Mouse (Mus musculus): ENCODE measurements around the gene Tmem132a. TPM values are rescaled to one million over a fixed set of nuclear protein-coding genes. Genes with fewer than 3 reads are reported as not detected.

Tmem132a gene
- polyA plus RNA-seq, 1 experiment from 2014 or later = 111 TPM

- Histone ChIP-seq H3K27me3 (ENCODE audit: low read depth, poor library complexity, severe bottlenecking) (no peaks in the 10 kb centered on the region), H3K36me3 (peaks cover 58% of the 10 kb centered on the region), H3K4me1 (peaks cover 24% of the 10 kb centered on the region), H3K27ac (replicated peaks) (no peak overlapping the region), H3K9me3 (replicated peaks) (no peaks in the 10 kb centered on the region), H3K4me3 (no peak overlapping the region; the same call in 1 of the 2 replicates)
- 90% methylated on average over 8 of the region's 8 CpGs for WGBS
- DNase-seq (ENCODE audit: low spot score) = no peak
Observed at GRCm38 (mm10) chr19:10897491-10897890, 27.8 kb upstream of the Tmem132a start.

DNA sequence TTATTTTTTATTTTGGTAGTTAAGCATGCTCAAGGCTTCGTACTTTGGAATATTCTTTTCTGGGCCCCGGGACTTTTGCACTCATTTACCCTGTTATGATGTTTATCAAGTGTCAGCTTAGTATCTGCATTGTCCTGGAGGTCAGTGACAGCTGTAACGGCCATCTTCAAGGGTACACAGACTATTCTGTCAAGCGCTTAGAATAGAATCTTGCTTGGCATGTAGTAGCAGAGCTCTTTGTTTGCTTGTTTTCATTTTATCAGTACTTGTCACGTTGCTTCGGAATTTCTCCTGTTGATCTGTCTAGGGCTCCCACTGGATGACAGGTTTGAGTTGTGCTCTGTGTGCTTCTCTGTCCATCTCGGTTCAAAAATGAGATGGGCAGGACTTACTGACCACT, 27.1 kb upstream of the Tmem132a start:
- Histone ChIP-seq H3K36me3 (peaks cover 52% of the 10 kb centered on the region), H3K9me3 (replicated peaks) (no peaks in the 10 kb centered on the region), H3K4me3 (peak overlapping the region; percentile 83), H3K4me1 (peaks cover 24% of the 10 kb centered on the region), H3K27me3 (ENCODE audit: low read depth, poor library complexity, severe bottlenecking) (no peaks in the 10 kb centered on the region), H3K27ac (replicated peaks) (no peak overlapping the region)
- DNase-seq (ENCODE audit: low spot score) = no peak
- 90% methylated on average over 7 of the region's 7 CpGs for WGBS

GRCm38 (mm10) chr19:10895708-10896107, 26.0 kb upstream of the Tmem132a start:
- peak overlapping the region; percentile 83 for H3K4me3 ChIP-seq

DNA sequence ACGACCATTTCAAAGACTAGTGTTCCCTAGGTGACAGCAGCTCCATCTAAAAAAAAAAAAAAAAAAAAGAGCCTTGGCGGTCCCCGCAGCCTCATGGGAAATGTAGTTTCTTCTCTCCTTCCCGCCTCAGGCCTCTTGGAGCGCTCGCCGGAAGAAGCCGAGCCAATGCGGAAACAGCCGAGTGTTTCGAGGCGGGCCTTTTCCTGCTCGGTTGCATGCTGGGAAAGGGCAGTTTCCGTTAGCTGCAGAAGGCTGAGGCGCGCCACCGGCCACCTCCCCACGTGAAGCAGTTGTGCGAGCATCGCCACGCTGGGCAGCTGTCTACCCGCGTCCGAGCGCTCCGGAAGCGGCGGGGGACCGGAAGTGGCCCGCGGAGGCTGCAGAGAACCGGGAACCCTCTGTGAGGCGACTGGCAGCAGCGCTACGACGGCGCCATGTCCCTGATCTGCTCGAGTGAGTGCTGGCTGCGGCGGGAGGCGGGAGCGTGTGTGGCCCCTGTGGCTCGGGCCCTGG, 25.3 kb upstream of the Tmem132a start, which contains the start of gene Prpf19:
TSS of gene Prpf19 (plus strand) at position 216 of the 513 bp plus-strand sequence.
- peak; percentile 98 for DNase-seq (ENCODE audit: low spot score)
- WGBS = 0% methylated on average over 43 of the region's 43 CpGs
- peak within 1 kb of the TSS; percentile 94 for H3K27ac ChIP-seq (replicated peaks)
- peak within 1 kb of the TSS; percentile 83 for H3K4me3 ChIP-seq
- H3K9me3 ChIP-seq (replicated peaks) = no peaks in the 10 kb centered on the region
- peaks cover 24% of the 10 kb centered on the region for H3K4me1 ChIP-seq
- H3K36me3 ChIP-seq = peaks cover 34% of the 10 kb centered on the region
- H3K27me3 ChIP-seq (ENCODE audit: low read depth, poor library complexity, severe bottlenecking) = no peaks in the 10 kb centered on the region

More at GRCm38 (mm10) chr19:10895708-10896107, 26.0 kb upstream of the Tmem132a start:
- Histone ChIP-seq H3K27ac (replicated peaks) (peak overlapping the region; percentile 94), H3K36me3 (peaks cover 40% of the 10 kb centered on the region), H3K4me1 (peaks cover 24% of the 10 kb centered on the region), H3K9me3 (replicated peaks) (no peaks in the 10 kb centered on the region), H3K27me3 (ENCODE audit: low read depth, poor library complexity, severe bottlenecking) (no peaks in the 10 kb centered on the region)
- 4% methylated on average over 16 of the region's 16 CpGs for WGBS
- no peak for DNase-seq (ENCODE audit: low spot score)

DNA sequence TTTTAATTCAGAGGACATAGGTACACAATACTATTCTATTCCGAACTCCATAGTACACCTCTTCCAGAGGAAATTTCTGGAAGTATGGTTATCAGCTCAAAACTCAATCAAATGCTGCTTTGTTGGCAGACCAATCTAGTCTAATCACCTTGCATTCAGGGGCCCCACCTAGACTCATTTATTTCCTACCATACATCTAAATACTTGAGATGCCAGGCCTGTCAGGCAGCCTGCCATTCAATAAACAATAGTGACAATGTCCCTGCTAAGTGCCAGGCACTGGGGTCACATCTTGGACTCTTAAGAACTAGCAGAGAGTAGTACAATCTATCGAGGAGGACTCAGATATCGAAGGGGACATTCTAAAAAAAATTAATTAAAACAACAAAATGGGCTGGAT, 22.5 kb upstream of the Tmem132a start:
- DNase-seq (ENCODE audit: low spot score) = no peak
- Histone ChIP-seq H3K9me3 (replicated peaks) (no peaks in the 10 kb centered on the region), H3K4me3 (no peak overlapping the region), H3K36me3 (peaks cover 5% of the 10 kb centered on the region), H3K27ac (replicated peaks) (no peak overlapping the region), H3K27me3 (ENCODE audit: low read depth, poor library complexity, severe bottlenecking) (no peaks in the 10 kb centered on the region), H3K4me1 (peaks cover 20% of the 10 kb centered on the region)
- WGBS = 90% methylated on average over 3 of the region's 3 CpGs

GRCm38 (mm10) chr19:10881426-10882154, 11.8 kb upstream of the Tmem132a start, which contains the start of gene Tmem109:
Gene Tmem109 (minus strand): TSS chr19:10882001.
- peak within 1 kb of the TSS; percentile 61 for H3K4me3 ChIP-seq
- WGBS = under 1% methylated on average over 49 of the region's 49 CpGs
- peaks cover 11% of the 10 kb centered on the region; the same call in 1 of the 2 replicates for H3K36me3 ChIP-seq
- DNase-seq (ENCODE audit: low spot score) = peak; percentile 97
- peaks cover 30% of the 10 kb centered on the region for H3K4me1 ChIP-seq
- no peaks in the 10 kb centered on the region for H3K27me3 ChIP-seq (ENCODE audit: low read depth, poor library complexity, severe bottlenecking)
- H3K27ac ChIP-seq (replicated peaks) = peak within 1 kb of the TSS; percentile 98
- peaks cover 15% of the 10 kb centered on the region for H3K9me3 ChIP-seq (replicated peaks)

DNA sequence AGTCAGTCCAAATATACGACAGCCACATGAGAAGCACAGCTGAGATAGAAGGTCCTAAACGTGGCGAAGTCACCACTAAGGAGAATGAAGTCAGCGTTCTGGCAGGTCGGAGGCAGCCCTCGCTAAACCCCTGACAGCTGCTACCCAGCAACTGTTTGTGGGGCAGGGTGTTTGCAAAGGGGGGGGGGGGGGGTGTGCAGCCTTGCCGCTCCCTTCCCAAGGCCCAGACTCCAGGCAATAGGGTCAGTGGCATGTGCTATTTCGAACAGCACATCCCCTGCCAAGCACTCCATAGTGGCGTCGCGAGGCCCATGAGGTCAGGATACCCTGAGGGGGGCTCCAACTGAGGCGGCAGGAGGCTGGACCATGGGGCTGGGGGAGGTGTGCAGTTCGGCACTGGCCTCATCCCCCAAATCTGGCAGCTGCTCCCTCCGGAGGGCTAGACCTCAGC, 11.3 kb upstream of the Tmem132a start:
- Histone ChIP-seq H3K27me3 (ENCODE audit: low read depth, poor library complexity, severe bottlenecking) (no peaks in the 10 kb centered on the region), H3K36me3 (peaks cover 11% of the 10 kb centered on the region; the same call in 1 of the 2 replicates), H3K4me3 (peak overlapping the region; percentile 61), H3K4me1 (peaks cover 30% of the 10 kb centered on the region), H3K27ac (replicated peaks) (peak overlapping the region; percentile 98), H3K9me3 (replicated peaks) (peaks cover 13% of the 10 kb centered on the region)
- no peak for DNase-seq (ENCODE audit: low spot score)
- 2% methylated on average over 14 of the region's 14 CpGs for WGBS

DNA sequence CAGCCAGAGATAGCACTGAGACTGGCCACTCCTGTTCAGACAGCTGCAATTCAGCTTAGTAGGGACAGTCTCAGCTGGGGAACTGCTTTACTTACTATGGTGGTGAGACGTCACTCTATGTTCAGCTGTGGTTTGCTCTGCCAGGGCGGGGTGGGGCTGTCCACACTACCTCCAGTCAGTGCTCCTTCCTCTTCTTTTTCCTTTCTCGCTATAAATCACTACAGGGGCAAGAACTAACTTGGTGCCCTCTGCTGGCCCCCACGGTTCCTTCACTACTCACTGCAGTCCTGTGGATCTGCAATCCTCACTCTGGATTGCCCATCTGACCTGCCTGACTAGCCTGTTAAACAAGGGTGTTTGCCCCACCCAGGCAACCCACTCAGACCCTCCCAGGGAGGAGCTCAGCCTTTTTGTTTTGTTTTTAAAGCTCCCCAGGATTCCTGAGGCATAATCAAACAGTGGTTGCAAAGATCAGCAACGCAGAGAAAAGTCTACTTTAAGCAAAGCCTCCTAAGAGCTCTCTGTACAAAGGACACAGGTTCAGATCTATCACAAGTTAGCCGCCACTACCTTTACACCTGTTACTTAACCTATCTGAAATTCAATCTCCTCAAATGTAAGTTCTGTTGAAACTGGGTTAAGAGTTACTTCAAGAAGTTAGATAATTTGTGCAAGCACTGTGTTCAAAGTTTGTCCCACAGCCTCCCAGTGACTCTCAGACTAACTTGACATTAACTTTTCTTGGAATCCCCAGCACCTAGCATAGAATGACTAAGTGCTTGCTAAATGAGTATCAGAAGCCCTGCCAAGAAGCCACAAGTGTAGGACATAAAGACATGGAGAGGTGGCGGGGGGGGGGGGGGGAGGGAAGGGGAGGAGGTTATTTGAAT, 10.6 kb upstream of the Tmem132a start:
- 44% methylated on average over 7 of the region's 7 CpGs for WGBS
- Histone ChIP-seq H3K27me3 (ENCODE audit: low read depth, poor library complexity, severe bottlenecking) (no peaks in the 10 kb centered on the region), H3K4me3 (peak overlapping the region; percentile 61), H3K4me1 (peaks cover 30% of the 10 kb centered on the region), H3K27ac (replicated peaks) (peak overlapping the region; percentile 98), H3K36me3 (peaks cover 13% of the 10 kb centered on the region), H3K9me3 (replicated peaks) (peaks cover 11% of the 10 kb centered on the region; the same call in 1 of the 2 replicates)
- DNase-seq (ENCODE audit: low spot score) = no peak

DNA sequence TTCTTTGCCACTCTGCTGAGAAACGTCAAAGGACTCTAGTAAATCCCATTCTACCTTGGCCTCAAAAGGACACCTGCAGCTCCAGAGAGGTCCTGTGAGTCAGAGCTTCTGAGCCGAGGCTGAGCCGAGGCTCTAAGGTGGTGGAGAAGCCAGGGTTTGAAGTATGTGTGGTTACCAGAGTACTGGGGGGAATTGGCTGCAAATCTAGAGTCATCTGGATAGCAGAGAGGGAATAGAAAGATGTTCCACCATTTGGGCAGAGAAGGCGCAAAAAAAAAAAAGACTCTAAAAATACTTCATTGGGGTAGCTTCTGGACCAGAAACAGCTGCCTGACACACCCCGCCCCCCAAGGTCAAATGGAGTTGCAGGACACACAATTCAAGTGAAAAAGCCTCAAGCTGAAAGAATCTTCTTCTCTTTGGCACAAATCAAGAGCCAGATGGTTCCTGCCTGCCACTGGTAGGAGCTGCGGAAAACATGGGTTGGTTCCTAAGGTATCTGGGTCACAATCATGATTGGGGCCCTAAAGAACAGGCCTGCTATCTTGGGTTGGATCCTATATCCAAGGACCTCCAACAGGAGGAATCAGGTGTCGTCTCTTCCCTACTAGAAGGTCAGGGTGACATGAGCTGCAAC, 8.6 kb upstream of the Tmem132a start:
- WGBS = 95% methylated on average over 7 of the region's 7 CpGs
- no peak overlapping the region for H3K27ac ChIP-seq (replicated peaks)
- no peak for DNase-seq (ENCODE audit: low spot score)
- no peak overlapping the region for H3K4me3 ChIP-seq
- H3K9me3 ChIP-seq (replicated peaks) = 0 out of 2 replicates have a peak, but pooled peaks cover under 1% of the 10 kb centered on the region
- no peaks in the 10 kb centered on the region for H3K27me3 ChIP-seq (ENCODE audit: low read depth, poor library complexity, severe bottlenecking)
- H3K36me3 ChIP-seq = peaks cover 31% of the 10 kb centered on the region
- H3K4me1 ChIP-seq = peaks cover 30% of the 10 kb centered on the region

DNA sequence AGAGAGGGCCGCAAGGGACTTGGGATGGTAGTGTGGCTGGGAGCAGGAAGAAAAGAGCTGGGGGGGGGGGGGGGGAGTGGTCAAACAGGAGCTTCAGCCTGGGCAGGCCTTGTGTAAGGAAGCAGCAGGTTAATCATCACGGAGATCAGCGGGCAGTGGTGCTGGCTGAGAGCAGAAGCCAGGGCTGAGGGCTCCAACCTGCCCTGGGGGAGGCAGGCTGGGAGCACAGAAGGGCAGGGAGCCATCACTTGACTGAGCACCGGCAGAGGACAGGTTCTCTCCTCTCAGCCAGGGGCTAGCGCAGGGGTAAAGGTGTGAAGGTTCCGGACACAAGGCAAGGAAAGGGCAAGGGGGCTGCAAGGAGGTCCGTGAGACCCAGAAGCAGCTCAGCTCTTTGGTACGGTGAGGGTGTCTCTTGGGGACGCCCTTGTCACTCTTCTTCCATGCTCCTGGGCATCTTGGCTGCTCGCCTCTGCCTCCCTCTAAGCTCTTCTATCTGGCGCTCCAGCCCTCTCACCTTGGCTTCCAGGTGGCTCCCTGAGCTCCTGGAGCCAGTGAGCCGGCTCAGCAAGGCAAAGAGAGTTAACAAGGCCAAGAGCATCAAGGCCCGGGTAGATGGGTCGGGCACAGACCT, 1.7 kb upstream of the Tmem132a start:
- peaks cover 58% of the 10 kb centered on the region for H3K36me3 ChIP-seq
- no peaks in the 10 kb centered on the region for H3K9me3 ChIP-seq (replicated peaks)
- no peak overlapping the region for H3K4me3 ChIP-seq
- no peak overlapping the region for H3K27ac ChIP-seq (replicated peaks)
- DNase-seq (ENCODE audit: low spot score) = no peak
- 0 out of 2 replicates have a peak, but pooled peaks cover 4% of the 10 kb centered on the region for H3K27me3 ChIP-seq (ENCODE audit: low read depth, poor library complexity, severe bottlenecking)
- H3K4me1 ChIP-seq = peaks cover 39% of the 10 kb centered on the region
- WGBS = 78% methylated on average over 14 of the region's 14 CpGs

GRCm38 (mm10) chr19:10870676-10871075, 936 bp upstream of the Tmem132a start:
- peaks cover 39% of the 10 kb centered on the region for H3K4me1 ChIP-seq
- H3K36me3 ChIP-seq = peaks cover 66% of the 10 kb centered on the region
- no peak overlapping the region for H3K4me3 ChIP-seq
- no peak overlapping the region for H3K27ac ChIP-seq (replicated peaks)
- H3K9me3 ChIP-seq (replicated peaks) = no peaks in the 10 kb centered on the region
- 0 out of 2 replicates have a peak, but pooled peaks cover 4% of the 10 kb centered on the region for H3K27me3 ChIP-seq (ENCODE audit: low read depth, poor library complexity, severe bottlenecking)
- 89% methylated on average over 3 of the region's 3 CpGs for WGBS
- DNase-seq (ENCODE audit: low spot score) = no peak

Data from midbrain, embryonic 10.5 days (tissue).